Mouse (Mus musculus) right cerebral cortex, adult 18-20 months (tissue): ENCODE data around the gene Mst1r.
A peak's percentile ranks its signal among the peaks of the same experiment; 100 is the strongest.

Source experiments
- DNase-seq: peaks from one replicate; pipeline ENCODE4 v3.0.0; 2022; ENCODE audit warnings: mixed read lengths

Gene Mst1r

DNA sequence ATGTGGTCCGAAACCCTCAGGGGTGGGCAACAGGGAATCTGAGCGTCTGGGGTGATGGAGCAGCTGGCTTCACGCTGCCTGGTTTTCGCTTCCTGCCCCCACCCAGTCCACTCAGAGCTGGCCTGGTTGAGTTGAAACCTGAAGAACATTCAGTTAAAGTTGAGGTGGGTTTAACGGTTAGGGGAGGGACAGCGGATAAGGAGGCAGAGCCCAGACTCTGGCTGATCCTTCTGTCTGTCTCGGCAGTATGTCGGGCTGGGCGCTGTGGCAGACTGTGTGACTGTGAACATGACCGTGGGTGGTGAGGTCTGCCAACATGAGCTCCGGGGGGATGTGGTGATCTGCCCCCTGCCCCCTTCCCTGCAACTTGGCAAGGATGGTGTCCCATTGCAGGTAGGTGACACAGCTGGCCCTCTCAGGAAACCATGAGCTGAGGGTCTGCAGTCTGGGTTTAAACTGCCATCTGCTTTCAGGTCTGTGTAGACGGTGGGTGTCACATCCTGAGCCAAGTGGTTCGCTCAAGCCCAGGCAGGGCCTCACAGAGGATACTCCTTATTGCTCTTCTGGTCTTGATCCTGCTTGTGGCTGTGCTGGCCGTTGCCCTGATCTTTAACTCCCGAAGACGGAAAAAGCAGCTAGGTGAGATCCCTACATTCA is 8.2 kb downstream of the Mst1r start:
- DNase-seq: no peak

- peak; percentile 44 for DNase-seq
Measured at GRCm38 (mm10) chr9:107917895-107918608, 11.4 kb downstream of the Mst1r start.

GRCm38 (mm10) chr9:107918884-107919283 is 12.2 kb downstream of the Mst1r start:
- no peak for DNase-seq

GRCm38 (mm10) chr9:107919441-107919840 is 12.8 kb downstream of the Mst1r start:
- DNase-seq: no peak

DNA sequence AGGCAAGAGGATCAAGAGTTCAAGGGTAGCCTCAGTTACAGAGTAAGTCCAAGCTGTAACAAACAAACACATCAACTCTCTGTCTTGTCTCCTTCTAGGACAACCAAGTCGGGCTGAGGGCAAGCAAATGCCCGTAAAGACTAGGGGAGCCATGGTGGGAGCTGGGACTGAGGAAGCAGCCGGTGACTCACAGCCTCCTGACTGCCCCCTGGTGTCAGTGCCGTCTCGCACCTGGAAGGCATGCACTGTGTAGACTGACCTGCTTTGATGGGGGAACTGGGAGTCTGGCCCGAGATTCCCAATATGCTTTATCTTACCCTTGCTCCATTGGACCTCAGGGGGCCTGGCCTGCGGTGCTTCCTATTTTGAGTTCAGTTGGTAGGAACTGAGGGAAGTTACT is 16.3 kb downstream of the Mst1r start:
- no peak for DNase-seq

DNA sequence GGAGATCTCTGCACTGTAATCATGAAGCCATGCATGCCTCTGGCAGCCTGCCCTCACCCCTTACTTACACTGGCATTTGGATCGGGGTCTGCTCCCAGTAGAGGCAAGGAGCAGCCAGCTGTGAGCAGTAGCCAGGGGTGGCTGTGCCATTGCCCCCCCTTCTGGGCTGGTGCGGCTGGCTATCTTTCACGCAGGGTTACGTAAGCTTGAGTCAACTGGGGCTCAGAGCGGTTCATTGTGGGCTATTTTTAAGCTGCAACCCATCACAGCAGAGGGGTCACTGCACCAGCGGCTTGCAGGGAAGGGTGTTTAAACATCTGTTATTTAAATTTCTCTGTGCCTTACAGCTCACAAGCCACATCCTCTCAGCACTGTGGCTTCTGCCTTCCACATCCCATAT is 17.3 kb downstream of the Mst1r start:
- DNase-seq: no peak

GRCm38 (mm10) chr9:107925251-107925650 is 18.6 kb downstream of the Mst1r start:
- no peak for DNase-seq

DNA sequence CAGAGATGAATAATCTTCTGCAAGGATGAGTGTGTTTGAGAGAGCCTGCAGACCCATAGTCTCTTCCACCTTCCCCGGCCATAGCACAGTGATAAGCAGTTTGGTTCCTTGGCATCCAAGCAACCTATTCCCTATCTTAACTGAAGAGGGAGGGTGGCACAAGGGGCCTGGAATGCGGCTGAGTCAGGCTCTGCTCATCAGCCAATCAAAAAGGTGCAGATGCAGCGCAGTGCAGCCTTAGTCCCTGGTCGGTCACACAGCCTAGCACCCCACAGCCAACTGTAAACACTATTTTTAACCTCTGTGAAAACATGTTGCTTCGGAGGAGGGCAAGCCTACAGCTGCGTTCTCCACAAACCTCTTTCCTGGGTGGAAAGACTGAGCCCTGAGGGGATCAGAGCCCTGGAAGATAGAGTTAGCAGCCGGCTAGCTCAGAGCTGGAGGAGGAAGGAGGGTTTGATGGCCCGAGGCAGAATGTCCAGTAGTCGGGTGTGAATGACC is 20.3 kb downstream of the Mst1r start:
- DNase-seq: no peak

- DNase-seq: no peak
Measured at GRCm38 (mm10) chr9:107927749-107928148, 21.1 kb downstream of the Mst1r start.

GRCm38 (mm10) chr9:107928169-107928568 is 21.5 kb downstream of the Mst1r start, which contains the start of gene Actl11:
Gene Actl11 (plus strand): TSS chr9:107928469.
- no peak for DNase-seq

DNA sequence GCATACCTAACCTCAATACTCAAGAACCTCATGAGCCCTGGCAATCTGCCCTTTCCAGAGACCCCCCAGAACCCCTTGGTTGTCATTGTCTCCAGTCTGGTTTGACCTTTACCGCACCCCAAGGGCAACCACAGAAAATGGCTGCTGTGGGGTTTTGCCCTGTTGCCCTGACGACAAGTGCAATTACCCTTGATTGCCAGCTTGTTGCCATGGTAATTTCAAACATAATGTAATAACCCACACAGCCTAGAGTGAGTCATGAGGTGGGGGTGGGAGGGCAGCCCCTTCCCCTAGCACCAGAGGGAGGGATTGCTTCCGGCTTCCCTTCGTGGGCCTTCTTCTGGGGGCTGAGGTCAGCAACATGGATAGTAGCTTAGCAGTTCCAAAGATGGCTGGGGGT is 25.5 kb downstream of the Mst1r start:
- DNase-seq: no peak

DNA sequence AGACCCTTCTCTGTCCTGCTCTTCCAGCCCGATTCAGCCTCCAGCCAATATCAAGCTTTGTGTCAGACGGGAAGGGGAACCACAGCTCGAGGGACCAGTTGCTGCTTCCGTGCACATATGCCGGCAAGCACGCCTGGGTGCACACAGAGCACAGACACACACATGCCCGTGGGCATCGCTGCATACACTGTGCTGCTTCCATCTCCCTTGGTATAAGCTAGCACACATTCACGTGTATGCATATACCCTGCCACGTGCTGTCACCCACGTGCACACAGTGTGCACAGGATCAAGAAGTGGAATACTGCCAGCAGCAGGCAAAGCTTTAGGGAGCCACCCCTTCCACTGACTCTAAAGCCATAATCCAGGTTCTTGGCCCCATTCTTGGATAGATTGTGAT is 27.5 kb downstream of the Mst1r start:
- peak; percentile 65 for DNase-seq

- DNase-seq: no peak
Measured at GRCm38 (mm10) chr9:107935374-107935773, 28.7 kb downstream of the Mst1r start, which contains the start of gene Camkv. Gene Camkv (plus strand): TSS chr9:107935674.

DNA sequence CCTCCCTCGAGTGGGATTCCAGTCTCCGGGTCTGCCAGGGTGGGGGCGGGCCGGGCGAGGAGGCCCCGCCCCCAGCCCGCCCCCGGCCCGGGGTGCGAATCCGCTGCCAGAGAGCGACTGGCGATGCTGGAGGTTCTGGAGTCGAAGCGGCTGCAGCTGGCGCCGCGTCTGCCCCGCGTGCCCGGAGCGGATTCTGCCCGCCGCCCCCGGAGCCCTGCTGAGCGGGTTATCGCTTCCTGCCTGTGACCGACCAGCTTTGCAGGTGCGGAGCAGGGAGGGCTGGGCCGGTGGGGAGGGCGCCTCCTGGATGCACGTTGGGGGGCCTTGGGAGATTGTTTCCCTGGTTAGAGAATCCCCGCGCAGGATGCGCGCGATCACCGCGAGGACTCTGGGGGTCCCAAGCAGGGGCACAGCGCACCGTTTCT is 29.1 kb downstream of the Mst1r start:
- DNase-seq: peak; percentile 72

GRCm38 (mm10) chr9:107936215-107936822 is 29.6 kb downstream of the Mst1r start:
- peak; percentile 65 for DNase-seq

GRCm38 (mm10) chr9:107936831-107937230 is 30.2 kb downstream of the Mst1r start:
- DNase-seq: no peak

- peak; percentile 47 for DNase-seq
Measured at GRCm38 (mm10) chr9:107947241-107948194, 40.8 kb downstream of the Mst1r start.

DNA sequence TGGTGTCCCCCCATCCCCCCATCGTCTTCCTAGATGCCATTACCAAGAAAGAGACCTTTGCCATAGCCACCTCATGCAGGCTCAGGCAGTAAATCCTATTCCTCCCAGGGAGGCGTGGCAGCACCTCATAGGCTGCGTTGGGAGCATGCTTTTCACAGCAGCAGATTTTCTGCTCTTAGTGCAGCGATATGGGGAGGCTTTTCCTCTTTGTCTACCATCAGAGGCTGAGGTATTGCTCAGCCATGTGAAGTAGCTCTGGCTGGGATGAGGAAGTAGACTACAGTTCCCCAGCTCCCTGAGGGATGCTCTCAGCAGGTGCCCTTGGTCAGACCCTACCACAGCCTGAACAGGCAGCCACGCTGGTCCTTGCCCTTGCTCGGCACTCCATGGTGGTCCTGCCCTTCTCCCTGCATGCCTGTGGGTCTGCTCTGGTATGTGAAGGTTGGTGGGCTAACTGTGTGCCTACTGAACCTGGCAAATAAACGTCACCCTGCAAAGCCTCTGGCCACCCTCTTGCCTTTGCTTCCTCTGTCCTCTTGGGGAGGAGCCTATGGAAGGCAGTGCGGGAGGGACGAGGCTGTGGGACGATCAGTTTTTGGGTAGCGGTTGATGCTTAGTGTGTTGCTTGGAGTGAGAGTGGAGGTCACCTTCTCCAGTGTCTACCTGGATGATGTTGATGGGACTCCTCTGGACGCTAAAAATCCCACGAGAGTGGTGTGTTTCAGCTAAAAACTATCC is 42.7 kb downstream of the Mst1r start:
- no peak for DNase-seq

GRCm38 (mm10) chr9:107949922-107950235 is 43.2 kb downstream of the Mst1r start, which contains the start of gene Traip:
Gene Traip (plus strand): TSS chr9:107950136.
- DNase-seq: no peak

DNA sequence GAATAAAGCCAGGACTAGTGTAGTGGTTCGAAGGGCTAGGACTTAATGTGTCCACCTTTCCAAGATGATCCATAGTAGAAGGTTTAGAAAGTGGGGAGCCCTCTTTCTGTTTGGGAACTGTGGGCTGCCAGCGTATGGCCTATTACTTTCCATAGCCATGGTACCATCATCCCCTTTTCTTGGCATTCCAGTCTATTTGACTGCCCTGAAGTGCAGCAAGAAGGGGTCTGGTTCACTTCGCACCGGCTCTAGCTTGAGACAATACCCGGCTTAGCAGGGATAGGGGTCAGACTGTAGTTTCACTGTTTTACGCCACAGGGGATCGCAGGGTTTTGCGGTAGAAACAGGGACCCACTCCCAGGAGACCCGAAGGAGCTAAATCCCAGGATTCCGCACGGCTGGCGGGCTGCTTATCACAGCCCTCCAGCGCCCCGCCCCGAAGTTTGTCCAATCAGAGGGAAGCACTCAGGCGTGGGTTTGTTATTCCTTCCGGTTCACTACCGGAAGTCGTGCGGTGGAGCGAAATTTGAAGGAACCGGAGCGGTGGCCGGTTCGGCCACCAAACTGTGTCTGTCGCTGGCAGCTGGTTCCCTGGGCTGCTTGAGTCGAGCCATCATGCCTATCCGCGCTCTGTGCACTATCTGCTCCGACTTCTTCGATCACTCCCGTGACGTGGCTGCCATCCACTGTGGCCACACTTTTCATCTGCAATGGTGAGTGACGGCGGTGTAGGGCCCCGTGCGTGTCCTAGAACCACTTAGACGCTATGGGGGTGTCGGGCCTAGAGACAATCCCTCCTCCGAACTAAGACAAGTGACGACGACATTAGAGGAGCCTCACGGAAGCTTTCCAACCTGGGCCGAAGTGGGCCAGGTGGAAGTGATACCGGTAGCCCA is 44.0 kb downstream of the Mst1r start:
- DNase-seq: peak; percentile 93
